Mouse (Mus musculus) testis, adult 2 months (tissue): ENCODE measurements at regions not wholly inside any gene's neighbourhood (a gene's known extent, or its start where the extent isn't known, plus 50 kb on each side); places are given as distances from the start of the nearest gene placed in this dataset.

Experiments
- CTCF ChIP-seq: fragments of 200-500 bp; IDR thresholded peaks from 2 replicates; pipeline ENCODE4 v1.5.1; 2012; ENCODE audit warnings: low read depth, mild to moderate bottlenecking, inconsistent platforms, low read length, moderate library complexity; ENCODE audit not compliant: control insufficient read depth, insufficient read depth, insufficient replicate concordance
- POLR2A ChIP-seq: fragments of 200-500 bp; IDR thresholded peaks from 2 replicates; pipeline ENCODE4 v1.6.1; 2012; ENCODE audit warnings: low read depth, mild to moderate bottlenecking, inconsistent platforms, low read length, moderate library complexity; ENCODE audit not compliant: control insufficient read depth

DNA sequence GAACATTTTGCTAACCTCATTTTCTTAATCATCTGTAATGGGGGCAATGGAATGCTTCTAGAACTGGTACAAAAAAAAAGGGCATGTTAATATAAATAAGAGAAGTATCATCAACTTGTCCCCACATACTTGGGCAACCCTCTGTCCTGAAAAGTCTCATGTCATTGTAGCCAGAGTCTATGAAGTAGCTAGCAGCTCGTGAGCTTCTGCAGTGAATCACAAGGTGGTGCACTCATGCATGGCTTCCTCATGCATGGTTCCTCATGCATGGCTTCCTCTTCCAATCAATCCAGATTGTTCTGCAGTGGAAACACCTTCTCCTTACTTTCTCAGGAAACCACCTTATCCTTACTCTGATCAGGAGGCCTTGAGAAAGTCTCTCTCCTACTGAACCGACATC lies 267.9 kb upstream of the Tbl1xr1 start:
- no peak for TF ChIP-seq CTCF
- no peak for TF ChIP-seq POLR2A
